Mouse (Mus musculus): ENCODE data around the gene Padi3. TPM values are rescaled to one million over a fixed set of nuclear protein-coding genes. Genes with fewer than 3 reads are reported as not detected.

The Padi3 gene
- polyA plus RNA-seq, 1 experiment from 2014 or later = 0.28 TPM

DNA sequence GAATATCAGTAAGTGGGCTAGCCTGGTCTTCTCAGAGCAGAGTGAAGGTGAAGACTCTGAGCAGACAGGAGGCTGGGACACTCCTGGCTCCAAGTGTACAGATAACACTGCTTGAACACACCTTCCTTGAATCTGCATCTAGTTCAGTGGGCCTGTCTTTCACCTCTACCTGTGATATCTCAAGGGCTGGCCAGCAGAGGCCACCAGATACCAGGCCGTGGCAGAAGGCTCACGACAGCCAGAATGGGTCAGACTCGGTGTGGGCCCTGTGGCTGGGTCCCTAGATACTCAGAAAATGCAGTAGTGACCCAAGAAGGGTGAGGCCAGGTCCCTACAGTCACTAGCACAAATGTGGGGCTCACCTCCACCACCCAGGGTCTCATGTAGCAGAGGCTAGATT, 16.8 kb upstream of the Padi3 start:
- Histone ChIP-seq H3K27me3 (ENCODE audit: control insufficient read depth, insufficient read depth, low read depth, low read length) (no peaks in the 10 kb centered on the region), H3K4me2 (ENCODE audit: low read depth, low read length) (no peak overlapping the region), H3K36me3 (ENCODE audit: control insufficient read depth, insufficient read depth, low read length) (no peaks in the 10 kb centered on the region), H3K4me1 (replicated peaks; ENCODE audit: control insufficient read depth, insufficient read depth, low read length) (no peaks in the 10 kb centered on the region), H3K9me3 (ENCODE audit: control insufficient read depth, low read length) (peaks cover 14% of the 10 kb centered on the region; the same call in 1 of the 2 replicates), H3K27ac (ENCODE audit: low read length) (no peak overlapping the region), H3K9ac (ENCODE audit: low read length) (no peak overlapping the region), H3K4me3 (ENCODE audit: low read length) (no peak overlapping the region)
- no peak for ATAC-seq (ENCODE audit: low read depth)
- WGBS = 50% methylated on average over 3 of the region's 3 CpGs

DNA sequence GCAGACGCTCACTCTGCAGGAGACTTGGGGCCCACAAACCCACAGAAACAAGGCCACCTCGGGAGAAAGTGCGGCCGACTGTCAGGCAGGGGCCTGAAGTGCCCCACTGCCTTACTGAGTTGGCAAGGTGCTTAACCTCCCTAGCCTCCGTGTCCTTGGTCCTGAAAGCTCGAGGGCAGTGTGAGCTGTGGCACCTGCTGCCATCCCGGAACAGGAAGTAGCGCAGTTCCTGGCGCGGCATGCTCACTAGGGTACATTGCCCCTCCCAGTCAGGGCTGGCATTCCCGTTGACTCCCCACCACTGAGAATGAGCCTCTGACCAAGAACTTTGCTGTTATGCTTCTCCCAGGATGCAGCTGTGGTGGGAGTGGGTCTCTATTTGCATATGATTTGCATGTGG, 15.5 kb upstream of the Padi3 start:
- no peaks in the 10 kb centered on the region for H3K27me3 ChIP-seq (ENCODE audit: control insufficient read depth, insufficient read depth, low read depth, low read length)
- H3K27ac ChIP-seq (ENCODE audit: low read length) = no peak overlapping the region
- no peak overlapping the region for H3K9ac ChIP-seq (ENCODE audit: low read length)
- H3K4me3 ChIP-seq (ENCODE audit: low read length) = no peak overlapping the region
- H3K4me2 ChIP-seq (ENCODE audit: low read depth, low read length) = no peak overlapping the region
- no peaks in the 10 kb centered on the region for H3K4me1 ChIP-seq (replicated peaks; ENCODE audit: control insufficient read depth, insufficient read depth, low read length)
- WGBS = 60% methylated on average over 11 of the region's 11 CpGs
- H3K9me3 ChIP-seq (ENCODE audit: control insufficient read depth, low read length) = peaks cover 14% of the 10 kb centered on the region; the same call in 1 of the 2 replicates
- no peak for ATAC-seq (ENCODE audit: low read depth)
- H3K36me3 ChIP-seq (ENCODE audit: control insufficient read depth, insufficient read depth, low read length) = no peaks in the 10 kb centered on the region

DNA sequence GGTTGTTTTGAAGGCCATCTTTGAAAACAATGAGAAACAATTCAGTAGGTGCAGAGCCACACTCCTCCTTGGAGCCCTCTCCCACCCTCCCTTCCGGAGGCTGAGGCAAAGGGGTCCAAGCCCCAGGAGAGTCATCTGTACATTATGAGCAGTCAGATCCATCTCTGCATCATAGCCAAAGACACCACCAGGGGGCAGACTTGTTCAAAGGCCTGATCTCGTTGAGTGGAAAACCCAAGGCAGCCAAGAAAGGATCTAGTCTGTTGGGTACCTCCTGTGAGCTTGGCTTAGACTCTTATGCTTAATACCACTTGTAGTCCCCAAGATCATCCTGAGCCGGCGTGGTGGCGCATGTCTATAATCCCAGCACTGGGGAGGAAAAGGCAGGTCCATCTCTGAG, 11.5 kb upstream of the Padi3 start:
- Histone ChIP-seq H3K36me3 (ENCODE audit: control insufficient read depth, insufficient read depth, low read length) (no peaks in the 10 kb centered on the region), H3K4me2 (ENCODE audit: low read depth, low read length) (no peak overlapping the region), H3K27me3 (ENCODE audit: control insufficient read depth, insufficient read depth, low read depth, low read length) (no peaks in the 10 kb centered on the region), H3K9me3 (ENCODE audit: control insufficient read depth, low read length) (peaks cover 14% of the 10 kb centered on the region; the same call in 1 of the 2 replicates), H3K4me3 (ENCODE audit: low read length) (no peak overlapping the region), H3K27ac (ENCODE audit: low read length) (no peak overlapping the region), H3K4me1 (replicated peaks; ENCODE audit: control insufficient read depth, insufficient read depth, low read length) (no peaks in the 10 kb centered on the region), H3K9ac (ENCODE audit: low read length) (no peak overlapping the region)
- no peak for ATAC-seq (ENCODE audit: low read depth)
- 66% methylated on average over 5 of the region's 5 CpGs for WGBS

DNA sequence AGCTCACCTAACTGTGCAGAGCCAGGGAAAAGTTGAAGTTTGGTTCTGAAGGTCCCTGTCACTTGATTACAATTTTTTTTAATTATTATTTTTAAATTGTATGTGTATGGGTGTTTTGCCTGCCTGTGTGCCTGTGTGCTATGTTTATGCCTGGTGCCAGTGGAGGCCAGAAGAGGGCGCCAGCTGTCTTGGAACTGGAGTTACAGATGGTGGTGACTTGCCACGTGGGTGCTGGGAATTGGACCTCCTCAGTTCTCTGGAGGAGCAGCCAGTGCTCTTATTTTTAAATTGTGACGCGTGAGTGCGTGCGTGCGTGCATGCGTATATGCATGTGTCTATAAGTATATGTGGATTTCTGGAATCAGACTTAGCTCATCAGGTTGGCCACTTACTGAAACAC, 7.0 kb upstream of the Padi3 start:
- H3K9me3 ChIP-seq (ENCODE audit: control insufficient read depth, low read length) = no peaks in the 10 kb centered on the region
- 92% methylated on average over 8 of the region's 8 CpGs for WGBS
- ATAC-seq (ENCODE audit: low read depth) = no peak
- H3K4me1 ChIP-seq (replicated peaks; ENCODE audit: control insufficient read depth, insufficient read depth, low read length) = peaks cover 9% of the 10 kb centered on the region; the same call in 1 of the 2 replicates
- no peaks in the 10 kb centered on the region for H3K27me3 ChIP-seq (ENCODE audit: control insufficient read depth, insufficient read depth, low read depth, low read length)
- no peak overlapping the region for H3K4me2 ChIP-seq (ENCODE audit: low read depth, low read length)
- H3K27ac ChIP-seq (ENCODE audit: low read length) = no peak overlapping the region
- H3K9ac ChIP-seq (ENCODE audit: low read length) = no peak overlapping the region
- no peaks in the 10 kb centered on the region for H3K36me3 ChIP-seq (ENCODE audit: control insufficient read depth, insufficient read depth, low read length)
- H3K4me3 ChIP-seq (ENCODE audit: low read length) = no peak overlapping the region

DNA sequence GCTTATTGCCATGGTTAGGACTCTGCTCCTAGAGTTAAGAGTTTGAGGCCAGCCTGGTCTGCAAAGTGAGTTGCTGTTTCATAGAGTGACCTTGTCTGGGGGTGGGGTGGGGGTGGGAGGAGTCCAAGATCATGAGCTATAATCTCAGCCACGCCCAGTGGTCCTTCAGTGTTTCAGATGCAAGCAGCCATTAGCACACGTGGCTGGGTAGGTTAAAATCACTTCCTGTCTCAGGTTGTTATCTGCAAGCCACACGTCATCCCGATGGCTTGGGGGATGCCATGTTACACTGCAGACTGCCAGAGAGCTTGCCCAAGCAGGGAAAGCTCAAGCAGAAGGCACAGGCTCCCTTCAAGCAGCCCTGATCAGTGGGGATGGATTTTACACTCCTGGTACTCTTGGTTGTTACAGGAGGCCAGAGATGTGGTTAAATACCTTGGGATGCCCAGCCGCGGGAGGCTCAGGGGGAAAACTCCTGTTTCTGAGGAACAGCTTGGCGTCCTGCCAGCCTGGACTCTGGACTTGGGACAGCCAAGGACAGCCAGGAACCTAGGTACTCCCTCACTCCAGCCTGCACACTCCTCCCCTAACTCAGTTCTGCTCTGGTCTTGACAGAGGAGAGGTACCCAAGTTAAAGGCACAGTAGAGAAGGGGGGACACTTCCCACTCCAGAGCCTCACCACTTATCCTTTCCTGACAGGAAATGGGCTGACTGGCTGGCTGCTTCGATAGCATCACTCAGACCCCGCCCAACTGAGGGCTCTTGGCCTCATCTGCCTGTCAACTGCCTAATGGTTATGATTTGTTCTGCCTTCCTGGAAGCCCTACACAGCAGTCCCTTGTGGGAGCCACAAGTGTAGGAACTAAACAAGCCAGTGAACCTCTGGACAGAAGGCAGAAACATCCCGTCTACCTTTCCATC, 5.8 kb upstream of the Padi3 start:
- Histone ChIP-seq H3K9ac (ENCODE audit: low read length) (no peak overlapping the region), H3K4me2 (ENCODE audit: low read depth, low read length) (no peak overlapping the region), H3K27me3 (ENCODE audit: control insufficient read depth, insufficient read depth, low read depth, low read length) (no peaks in the 10 kb centered on the region), H3K36me3 (ENCODE audit: control insufficient read depth, insufficient read depth, low read length) (no peaks in the 10 kb centered on the region), H3K9me3 (ENCODE audit: control insufficient read depth, low read length) (no peaks in the 10 kb centered on the region), H3K4me1 (replicated peaks; ENCODE audit: control insufficient read depth, insufficient read depth, low read length) (peaks cover 9% of the 10 kb centered on the region; the same call in 1 of the 2 replicates), H3K4me3 (ENCODE audit: low read length) (no peak overlapping the region), H3K27ac (ENCODE audit: low read length) (no peak overlapping the region)
- peak; percentile 21; the same call in 1 of the 2 replicates for ATAC-seq (ENCODE audit: low read depth)
- 28% methylated on average over 10 of the region's 10 CpGs for WGBS

DNA sequence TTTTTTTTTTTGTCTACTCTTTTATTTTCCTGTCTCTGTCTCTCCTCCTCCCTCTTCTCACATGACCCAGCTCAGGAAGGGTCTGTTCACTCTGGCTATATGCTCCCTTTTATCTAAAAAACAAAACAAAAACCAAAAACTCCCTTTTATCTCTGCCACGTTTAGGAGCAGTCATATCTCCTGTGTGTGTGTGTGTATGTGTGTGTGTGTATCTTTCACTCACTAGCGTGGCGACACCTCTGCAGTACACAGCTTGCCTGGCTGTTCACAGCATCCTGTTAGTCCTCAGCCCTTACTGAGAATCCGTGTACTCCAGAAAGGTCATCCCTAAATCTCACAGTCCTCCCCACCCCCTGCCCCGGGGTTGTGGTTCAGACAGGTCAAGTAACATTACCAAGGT, 5.0 kb upstream of the Padi3 start:
- H3K4me1 ChIP-seq (replicated peaks; ENCODE audit: control insufficient read depth, insufficient read depth, low read length) = peaks cover 9% of the 10 kb centered on the region; the same call in 1 of the 2 replicates
- H3K36me3 ChIP-seq (ENCODE audit: control insufficient read depth, insufficient read depth, low read length) = no peaks in the 10 kb centered on the region
- H3K9ac ChIP-seq (ENCODE audit: low read length) = no peak overlapping the region
- no peak overlapping the region for H3K4me3 ChIP-seq (ENCODE audit: low read length)
- no peak overlapping the region for H3K27ac ChIP-seq (ENCODE audit: low read length)
- WGBS = 49% methylated on average over 5 of the region's 5 CpGs
- H3K4me2 ChIP-seq (ENCODE audit: low read depth, low read length) = no peak overlapping the region
- no peak for ATAC-seq (ENCODE audit: low read depth)
- no peaks in the 10 kb centered on the region for H3K9me3 ChIP-seq (ENCODE audit: control insufficient read depth, low read length)
- no peaks in the 10 kb centered on the region for H3K27me3 ChIP-seq (ENCODE audit: control insufficient read depth, insufficient read depth, low read depth, low read length)

DNA sequence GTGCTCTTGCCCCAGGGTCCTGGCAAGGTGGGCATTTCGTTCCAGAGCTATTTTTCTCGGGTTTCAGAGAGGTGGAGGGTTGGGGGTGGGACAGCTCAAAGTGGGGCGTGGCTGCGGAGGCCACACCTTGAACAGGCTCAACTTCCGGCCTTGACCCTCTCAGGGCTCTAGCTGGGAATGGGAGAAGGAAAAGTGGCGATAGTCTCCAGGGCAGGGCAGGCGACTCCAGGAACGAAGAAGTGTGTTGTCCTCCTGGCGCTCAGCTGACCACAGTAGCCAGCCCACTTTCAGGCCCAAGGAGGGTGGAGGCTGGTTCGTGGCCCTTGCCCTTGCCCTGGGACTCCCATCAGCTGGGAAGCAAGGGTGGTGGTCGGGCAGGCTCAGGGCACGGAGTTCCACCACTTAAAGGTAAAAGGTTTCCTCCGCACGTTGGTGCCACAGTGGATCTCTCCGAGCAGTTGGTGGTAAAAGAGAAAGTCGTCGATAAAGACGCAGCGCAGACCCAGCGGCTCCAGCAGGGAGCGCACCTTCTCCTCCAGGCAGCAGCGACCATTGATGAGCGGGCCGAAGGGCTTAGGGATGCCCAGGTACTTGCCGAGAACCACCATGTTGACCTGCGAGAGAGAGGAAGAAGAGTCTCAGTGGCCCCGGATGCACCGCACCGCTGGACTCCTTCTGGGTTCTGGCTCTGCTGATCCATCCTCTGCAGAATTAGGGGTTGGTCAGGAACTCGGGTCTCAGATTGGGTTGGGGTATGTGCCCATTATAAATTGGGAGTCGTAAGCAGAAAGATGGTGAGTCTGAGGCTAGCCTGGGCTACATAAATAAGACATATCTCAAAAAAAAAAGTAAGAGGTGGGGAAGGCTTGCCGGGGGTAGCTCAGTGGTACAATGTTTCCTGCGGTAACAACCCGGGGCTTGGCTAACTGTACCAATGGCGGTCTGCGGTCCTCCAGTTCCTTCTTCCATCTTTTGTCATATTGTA, 4.1 kb upstream of the Padi3 start:
- H3K4me1 ChIP-seq (replicated peaks; ENCODE audit: control insufficient read depth, insufficient read depth, low read length) = peaks cover 9% of the 10 kb centered on the region; the same call in 1 of the 2 replicates
- H3K4me2 ChIP-seq (ENCODE audit: low read depth, low read length) = peak overlapping the region; percentile 78
- ATAC-seq (ENCODE audit: low read depth) = peak; percentile 77
- no peaks in the 10 kb centered on the region for H3K9me3 ChIP-seq (ENCODE audit: control insufficient read depth, low read length)
- no peaks in the 10 kb centered on the region for H3K27me3 ChIP-seq (ENCODE audit: control insufficient read depth, insufficient read depth, low read depth, low read length)
- no peaks in the 10 kb centered on the region for H3K36me3 ChIP-seq (ENCODE audit: control insufficient read depth, insufficient read depth, low read length)
- peak overlapping the region; percentile 75 for H3K27ac ChIP-seq (ENCODE audit: low read length)
- H3K4me3 ChIP-seq (ENCODE audit: low read length) = peak overlapping the region; percentile 53
- H3K9ac ChIP-seq (ENCODE audit: low read length) = peak overlapping the region; percentile 71
- WGBS = 22% methylated on average over 36 of the region's 36 CpGs

DNA sequence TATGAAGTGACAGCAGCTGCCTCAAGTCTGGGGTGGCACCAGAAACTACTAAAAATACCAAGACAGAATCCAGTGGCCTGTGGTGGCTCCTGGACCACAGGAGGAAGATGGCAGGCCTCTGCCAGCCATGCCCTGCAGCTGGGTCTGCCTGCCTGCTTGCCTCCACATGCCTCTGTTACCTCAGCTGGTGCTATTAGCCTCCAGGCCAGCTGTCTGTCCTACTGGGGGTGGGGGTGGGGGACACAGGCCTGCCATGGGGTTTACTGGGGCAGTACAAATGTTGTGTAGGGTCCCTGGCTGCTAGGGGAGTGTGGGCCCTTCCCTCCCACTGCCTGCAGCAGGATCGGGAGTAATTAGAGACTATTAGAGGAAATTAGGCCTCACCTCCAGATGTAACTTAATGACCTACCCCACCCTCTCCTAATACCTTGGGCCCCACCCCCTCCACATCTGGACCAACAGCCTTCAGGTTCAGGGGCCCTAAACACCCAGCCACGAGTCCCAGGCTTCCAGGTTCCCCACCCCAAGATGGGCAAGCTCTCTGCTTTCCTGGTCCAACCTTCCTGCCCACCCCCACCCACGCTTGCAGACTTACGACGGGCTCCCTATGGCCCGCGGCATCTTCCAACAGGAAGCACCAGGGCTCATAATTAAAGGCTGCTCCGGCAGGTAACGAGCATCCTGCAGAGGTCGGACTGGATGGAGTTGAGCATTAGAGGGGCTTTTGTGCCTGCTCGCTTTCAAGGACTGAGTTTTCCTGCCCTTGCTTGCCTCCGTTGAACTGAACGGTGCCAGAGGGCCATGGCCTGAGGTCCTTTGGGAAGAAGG, 3.1 kb upstream of the Padi3 start:
- Histone ChIP-seq H3K36me3 (ENCODE audit: control insufficient read depth, insufficient read depth, low read length) (no peaks in the 10 kb centered on the region), H3K4me1 (replicated peaks; ENCODE audit: control insufficient read depth, insufficient read depth, low read length) (peaks cover 9% of the 10 kb centered on the region; the same call in 1 of the 2 replicates), H3K4me3 (ENCODE audit: low read length) (peak overlapping the region; percentile 53), H3K27me3 (ENCODE audit: control insufficient read depth, insufficient read depth, low read depth, low read length) (no peaks in the 10 kb centered on the region), H3K27ac (ENCODE audit: low read length) (no peak overlapping the region), H3K4me2 (ENCODE audit: low read depth, low read length) (peak overlapping the region; percentile 78), H3K9me3 (ENCODE audit: control insufficient read depth, low read length) (no peaks in the 10 kb centered on the region), H3K9ac (ENCODE audit: low read length) (peak overlapping the region; percentile 71)
- ATAC-seq (ENCODE audit: low read depth) = no peak
- WGBS = 35% methylated on average over 13 of the region's 13 CpGs

Measured in lung, embryonic 16.5 days (tissue).